Mouse (Mus musculus): ENCODE measurements around the gene Srm. TPM values are rescaled to one million over a fixed set of nuclear protein-coding genes. Genes with fewer than 3 reads are reported as not detected.

Gene Srm
- polyA plus RNA-seq (2016; fragmentation: Nextera tagmentation; extraction: Ambion mirVana), result 191 and 236 TPM in 2 replicates

DNA sequence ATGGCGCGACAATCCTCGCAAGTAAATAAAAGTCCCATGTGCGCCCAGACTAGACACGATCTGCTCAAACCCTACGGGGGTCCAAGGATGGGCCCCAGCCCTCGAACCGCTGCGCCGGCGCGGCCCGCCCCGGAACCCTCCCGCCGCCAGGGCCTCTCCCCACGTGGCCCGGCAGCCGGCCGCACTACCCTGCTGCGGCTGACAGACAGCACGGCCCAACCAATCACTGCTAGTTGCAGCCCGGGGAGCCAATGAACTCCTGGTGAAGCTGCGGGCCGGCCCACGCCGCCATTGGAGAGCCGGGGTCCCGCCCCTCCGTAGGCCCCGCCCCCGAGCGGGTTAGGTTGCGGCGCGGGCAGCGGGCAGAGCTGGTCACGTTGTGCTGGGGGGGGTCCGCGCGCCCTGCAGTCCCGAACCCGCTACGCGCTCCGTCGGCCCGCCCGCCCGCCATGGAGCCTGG lies at the start of gene Srm:
Gene Srm (plus strand): TSS at position 333 of the 460 bp plus-strand sequence.
- H3K27me3 ChIP-seq (ENCODE audit: low read depth, poor library complexity, severe bottlenecking), result no peaks in the 10 kb centered on the region
- H3K36me3 ChIP-seq, result peaks cover 38% of the 10 kb centered on the region
- peaks cover 25% of the 10 kb centered on the region for H3K4me1 ChIP-seq
- H3K9me3 ChIP-seq (replicated peaks), result no peaks in the 10 kb centered on the region
- WGBS, result 1% methylated on average over 50 of the region's 50 CpGs
- peak; percentile 97 for DNase-seq (ENCODE audit: low spot score)
- H3K4me3 ChIP-seq, result peak within 1 kb of the TSS; percentile 98
- H3K27ac ChIP-seq (replicated peaks), result peak within 1 kb of the TSS; percentile 93

DNA sequence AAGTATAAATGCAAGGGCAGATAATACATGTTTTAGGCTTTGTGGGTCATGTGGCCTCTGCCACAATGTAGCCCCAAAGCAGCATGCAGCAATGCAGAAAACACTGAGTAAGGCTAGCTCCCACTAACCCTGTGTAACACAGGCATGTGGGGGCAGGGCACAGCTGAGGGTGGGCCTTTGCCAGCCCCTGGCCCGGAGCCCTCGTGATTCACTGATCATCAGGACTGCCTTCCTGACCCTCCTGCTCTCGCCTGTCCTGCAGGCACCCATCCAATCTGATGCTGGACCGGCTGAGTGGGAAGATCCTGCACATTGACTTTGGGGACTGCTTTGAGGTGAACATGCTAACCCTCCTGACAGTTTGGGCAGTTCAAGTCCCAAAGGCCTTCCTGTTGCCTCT lies 42.2 kb upstream of the Srm start:
- no peaks in the 10 kb centered on the region for H3K4me1 ChIP-seq
- 91% methylated on average over 4 of the region's 4 CpGs for WGBS
- no peak for DNase-seq (ENCODE audit: low spot score)
- no peaks in the 10 kb centered on the region for H3K9me3 ChIP-seq (replicated peaks)
- peaks cover 99% of the 10 kb centered on the region for H3K36me3 ChIP-seq
- H3K27ac ChIP-seq (replicated peaks), result no peak overlapping the region
- no peak overlapping the region for H3K4me3 ChIP-seq
- H3K27me3 ChIP-seq (ENCODE audit: low read depth, poor library complexity, severe bottlenecking), result no peaks in the 10 kb centered on the region

DNA sequence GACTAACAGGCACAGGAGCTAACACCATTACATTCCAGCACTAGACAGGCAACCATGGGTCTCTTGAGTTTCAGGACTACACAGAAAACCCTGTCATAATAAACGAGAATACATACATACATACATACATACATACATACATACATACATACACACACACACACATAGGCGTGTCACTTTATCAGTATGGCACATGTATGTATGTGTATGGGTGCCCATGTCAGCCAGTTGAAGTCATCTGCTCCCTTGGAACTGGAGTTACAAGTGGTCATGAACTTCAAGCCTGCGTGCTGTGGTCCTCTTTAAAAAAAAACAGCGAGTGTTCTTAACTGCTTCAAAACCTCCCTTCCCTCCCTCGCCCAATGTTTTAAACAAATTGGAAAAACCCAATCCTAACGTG lies 33.5 kb upstream of the Srm start:
- WGBS, result 32% methylated on average over 6 of the region's 6 CpGs
- Histone ChIP-seq H3K9me3 (replicated peaks) (no peaks in the 10 kb centered on the region), H3K36me3 (peaks cover 84% of the 10 kb centered on the region), H3K4me1 (peaks cover 16% of the 10 kb centered on the region), H3K27me3 (ENCODE audit: low read depth, poor library complexity, severe bottlenecking) (no peaks in the 10 kb centered on the region), H3K27ac (replicated peaks) (peak overlapping the region; percentile 95), H3K4me3 (peak overlapping the region; percentile 72)
- DNase-seq (ENCODE audit: low spot score), result no peak

DNA sequence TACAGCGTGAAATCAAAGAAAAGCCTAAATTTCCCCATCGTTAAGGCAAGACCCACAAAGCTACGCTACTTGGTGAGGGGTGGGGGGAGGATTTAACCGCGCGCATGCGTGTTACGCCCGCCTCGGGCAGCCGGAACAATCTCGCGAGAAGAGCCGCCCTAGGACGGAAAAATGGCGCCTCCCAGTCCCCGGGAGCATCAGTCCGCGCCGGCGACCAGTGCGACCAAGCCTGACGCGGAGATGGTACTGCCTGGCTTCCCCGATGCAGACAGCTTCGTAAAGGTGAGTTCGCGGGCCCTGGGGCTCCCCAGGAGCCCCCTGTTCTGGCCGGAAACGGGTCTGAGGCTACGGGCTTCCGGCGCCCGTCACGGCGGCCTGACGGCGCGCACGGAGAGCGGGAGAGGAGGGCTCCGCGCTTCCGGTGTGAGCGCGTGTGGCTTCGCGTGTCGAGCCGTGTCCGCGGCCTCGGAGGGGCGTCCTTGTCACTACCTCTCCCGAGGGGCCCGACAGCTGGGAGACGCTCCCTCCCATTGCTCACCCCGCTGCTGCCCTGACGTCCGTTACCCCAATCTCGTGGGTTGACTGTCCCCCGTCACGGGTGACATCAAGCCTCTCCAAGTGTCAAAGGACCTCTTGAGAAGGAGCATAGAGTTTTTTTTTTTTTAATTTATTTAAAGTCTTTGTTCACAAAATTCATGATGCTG lies 32.9 kb upstream of the Srm start, which contains the start of gene Exosc10:
Gene Exosc10 (plus strand): TSS at position 133 of the 704 bp plus-strand sequence.
- under 1% methylated on average over 63 of the region's 63 CpGs for WGBS
- Histone ChIP-seq H3K36me3 (peaks cover 84% of the 10 kb centered on the region), H3K27me3 (ENCODE audit: low read depth, poor library complexity, severe bottlenecking) (no peaks in the 10 kb centered on the region)

DNA sequence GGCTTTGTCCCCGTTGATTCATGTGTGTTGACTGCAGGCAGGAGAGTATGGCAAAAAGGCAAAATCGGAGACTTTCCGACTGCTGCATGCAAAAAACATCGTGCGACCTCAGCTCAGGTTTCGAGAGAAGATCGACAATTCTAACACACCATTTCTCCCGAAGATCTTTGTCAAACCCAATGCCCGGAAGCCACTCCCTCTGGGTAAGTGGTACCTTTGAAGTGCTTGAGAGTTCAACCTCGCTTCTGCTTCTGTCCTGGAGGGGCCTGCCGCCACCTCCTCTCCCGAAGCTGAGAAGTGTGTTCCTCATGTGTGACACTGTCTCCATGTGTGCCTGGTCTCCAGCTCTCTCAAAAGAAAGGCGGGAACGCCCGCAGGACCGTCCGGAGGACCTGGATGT lies 28.6 kb upstream of the Srm start:
- no peaks in the 10 kb centered on the region for H3K9me3 ChIP-seq (replicated peaks)
- H3K36me3 ChIP-seq, result peaks cover 84% of the 10 kb centered on the region
- H3K4me3 ChIP-seq, result no peak overlapping the region
- peaks cover 15% of the 10 kb centered on the region for H3K4me1 ChIP-seq
- no peak overlapping the region for H3K27ac ChIP-seq (replicated peaks)
- no peaks in the 10 kb centered on the region for H3K27me3 ChIP-seq (ENCODE audit: low read depth, poor library complexity, severe bottlenecking)
- 94% methylated on average over 17 of the region's 17 CpGs for WGBS
- DNase-seq (ENCODE audit: low spot score), result no peak

More for the DNA sequence above, 32.9 kb upstream of the Srm start, which contains the start of gene Exosc10:
- Histone ChIP-seq H3K4me1 (peaks cover 16% of the 10 kb centered on the region), H3K4me3 (peak within 1 kb of the TSS; percentile 72), H3K27ac (replicated peaks) (peak within 1 kb of the TSS; percentile 95), H3K9me3 (replicated peaks) (no peaks in the 10 kb centered on the region)
- peak; percentile 92 for DNase-seq (ENCODE audit: low spot score)

DNA sequence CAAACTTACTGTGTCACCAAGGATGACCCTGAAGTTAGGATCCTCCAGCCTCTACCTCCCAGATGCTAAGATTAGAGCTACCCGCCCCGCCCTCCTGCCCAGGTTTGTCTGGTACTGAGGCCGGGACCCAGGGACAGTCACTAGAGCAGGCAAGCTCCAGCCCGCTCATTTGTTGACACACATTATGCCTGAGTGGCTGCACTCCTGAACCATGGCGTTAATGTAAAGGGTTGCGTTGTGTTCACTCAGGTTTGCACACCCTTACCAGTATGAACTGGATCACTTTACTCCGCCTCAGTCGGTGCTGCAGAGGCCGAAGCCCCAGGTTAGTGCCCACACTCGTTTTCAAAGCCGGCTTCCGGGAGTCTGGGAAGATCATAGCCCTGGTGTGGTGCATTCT lies 27.7 kb upstream of the Srm start:
- DNase-seq (ENCODE audit: low spot score), result no peak
- no peak overlapping the region for H3K4me3 ChIP-seq
- 97% methylated on average over 12 of the region's 12 CpGs for WGBS
- H3K36me3 ChIP-seq, result peaks cover 94% of the 10 kb centered on the region
- peaks cover 10% of the 10 kb centered on the region for H3K4me1 ChIP-seq
- H3K9me3 ChIP-seq (replicated peaks), result no peaks in the 10 kb centered on the region
- no peaks in the 10 kb centered on the region for H3K27me3 ChIP-seq (ENCODE audit: low read depth, poor library complexity, severe bottlenecking)
- no peak overlapping the region for H3K27ac ChIP-seq (replicated peaks)

DNA sequence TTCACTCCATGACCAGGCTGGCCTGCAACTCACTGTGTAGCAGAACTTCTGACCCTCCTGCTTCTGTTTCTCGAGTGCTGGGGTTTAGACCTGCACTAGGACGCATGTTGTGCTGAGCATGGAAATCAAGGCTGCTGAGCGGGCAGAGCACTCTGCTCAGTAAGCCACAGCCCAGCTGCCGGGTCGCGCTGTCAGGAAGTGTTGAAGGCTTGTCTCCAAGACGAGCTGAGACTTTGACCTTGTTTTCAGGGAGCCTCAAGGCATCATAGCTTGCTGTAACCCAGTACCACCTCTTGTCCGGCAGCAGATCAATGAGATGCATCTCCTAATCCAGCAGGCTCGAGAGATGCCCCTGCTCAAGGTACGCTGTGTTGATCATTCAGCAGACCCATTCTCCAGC lies 21.2 kb upstream of the Srm start:
- Histone ChIP-seq H3K9me3 (replicated peaks) (no peaks in the 10 kb centered on the region), H3K4me1 (no peaks in the 10 kb centered on the region), H3K27ac (replicated peaks) (no peak overlapping the region), H3K27me3 (ENCODE audit: low read depth, poor library complexity, severe bottlenecking) (no peaks in the 10 kb centered on the region), H3K4me3 (no peak overlapping the region), H3K36me3 (peaks cover 100% of the 10 kb centered on the region)
- 91% methylated on average over 10 of the region's 10 CpGs for WGBS
- DNase-seq (ENCODE audit: low spot score), result no peak

DNA sequence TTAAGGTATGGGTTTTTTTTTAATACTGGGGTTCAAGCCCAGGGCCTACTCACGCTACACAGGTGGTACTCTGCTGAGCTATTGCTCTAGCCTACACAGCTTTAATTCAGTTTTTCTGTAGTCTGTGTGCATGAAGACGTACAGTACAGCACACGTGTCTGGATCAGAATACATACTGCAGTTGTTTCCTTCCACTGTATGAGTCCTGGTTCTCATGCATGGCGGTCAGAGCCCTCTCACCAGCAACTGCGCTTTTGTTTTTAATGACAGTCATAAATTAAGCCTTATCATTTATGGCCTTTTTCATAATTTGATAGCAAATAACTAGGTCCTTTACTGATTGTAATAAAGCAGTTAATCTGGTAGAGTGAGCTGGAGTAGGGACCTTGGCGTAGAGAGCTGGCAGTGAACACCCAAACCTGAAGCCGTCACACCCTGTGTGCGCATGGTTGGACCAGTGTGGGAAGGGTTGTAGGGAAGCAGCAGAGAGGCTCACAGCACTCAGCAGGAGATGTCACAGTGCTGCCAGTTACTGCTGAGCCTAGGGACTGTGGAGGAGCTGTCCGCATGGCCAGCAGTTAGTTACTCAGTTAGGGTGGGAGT lies 20.5 kb upstream of the Srm start:
- Histone ChIP-seq H3K27me3 (ENCODE audit: low read depth, poor library complexity, severe bottlenecking) (no peaks in the 10 kb centered on the region), H3K27ac (replicated peaks) (no peak overlapping the region), H3K36me3 (peaks cover 100% of the 10 kb centered on the region), H3K4me3 (no peak overlapping the region), H3K4me1 (no peaks in the 10 kb centered on the region), H3K9me3 (replicated peaks) (no peaks in the 10 kb centered on the region)
- WGBS, result 96% methylated on average over 9 of the region's 9 CpGs
- no peak for DNase-seq (ENCODE audit: low spot score)

DNA sequence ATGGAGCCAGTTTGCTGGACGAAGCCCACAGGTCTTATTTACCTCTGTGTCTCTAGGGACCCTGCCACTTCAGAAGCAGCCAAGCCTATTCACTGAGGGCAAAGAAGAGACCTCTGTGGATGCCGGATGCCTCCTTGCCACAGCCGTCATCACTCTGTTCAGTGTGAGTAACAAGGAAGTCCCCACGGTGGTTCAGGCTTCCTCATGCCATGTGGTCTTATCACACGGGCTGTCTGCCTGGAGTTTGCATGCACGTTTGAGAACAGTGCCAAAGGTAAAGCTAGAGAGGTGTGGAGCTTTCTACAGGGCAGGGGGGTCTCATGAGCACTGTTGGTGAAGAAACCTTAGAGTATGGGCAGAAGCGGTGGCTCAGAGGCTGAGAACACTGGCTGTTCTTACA lies 18.1 kb upstream of the Srm start:
- H3K27ac ChIP-seq (replicated peaks), result no peak overlapping the region
- no peaks in the 10 kb centered on the region for H3K9me3 ChIP-seq (replicated peaks)
- H3K4me3 ChIP-seq, result no peak overlapping the region
- H3K4me1 ChIP-seq, result no peaks in the 10 kb centered on the region
- H3K36me3 ChIP-seq, result peaks cover 100% of the 10 kb centered on the region
- WGBS, result 93% methylated on average over 7 of the region's 7 CpGs
- H3K27me3 ChIP-seq (ENCODE audit: low read depth, poor library complexity, severe bottlenecking), result no peaks in the 10 kb centered on the region
- no peak for DNase-seq (ENCODE audit: low spot score)

DNA sequence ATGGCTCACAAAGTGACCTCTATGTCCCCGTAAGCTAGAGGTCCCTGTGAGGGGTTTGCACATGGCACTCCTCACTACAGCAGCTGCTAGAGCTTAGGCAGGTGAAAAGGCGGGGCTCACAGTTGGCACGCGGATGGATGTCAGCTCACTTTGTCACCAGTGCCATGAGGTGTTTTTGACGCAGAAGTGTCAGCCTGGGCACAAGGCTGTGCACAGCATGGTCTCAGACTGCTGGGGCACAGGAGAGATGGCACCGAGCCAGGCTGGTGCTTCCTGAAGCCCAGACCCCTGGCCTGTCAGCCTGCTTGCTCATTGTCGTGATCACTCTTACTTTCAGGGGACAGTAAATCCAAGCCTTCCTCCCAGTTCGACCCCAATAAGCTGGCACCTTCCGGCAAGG lies 10.5 kb upstream of the Srm start:
- DNase-seq (ENCODE audit: low spot score), result no peak
- no peaks in the 10 kb centered on the region for H3K9me3 ChIP-seq (replicated peaks)
- 93% methylated on average over 9 of the region's 9 CpGs for WGBS
- no peaks in the 10 kb centered on the region for H3K27me3 ChIP-seq (ENCODE audit: low read depth, poor library complexity, severe bottlenecking)
- H3K36me3 ChIP-seq, result peaks cover 77% of the 10 kb centered on the region
- no peak overlapping the region for H3K4me3 ChIP-seq
- H3K4me1 ChIP-seq, result no peaks in the 10 kb centered on the region
- no peak overlapping the region for H3K27ac ChIP-seq (replicated peaks)

DNA sequence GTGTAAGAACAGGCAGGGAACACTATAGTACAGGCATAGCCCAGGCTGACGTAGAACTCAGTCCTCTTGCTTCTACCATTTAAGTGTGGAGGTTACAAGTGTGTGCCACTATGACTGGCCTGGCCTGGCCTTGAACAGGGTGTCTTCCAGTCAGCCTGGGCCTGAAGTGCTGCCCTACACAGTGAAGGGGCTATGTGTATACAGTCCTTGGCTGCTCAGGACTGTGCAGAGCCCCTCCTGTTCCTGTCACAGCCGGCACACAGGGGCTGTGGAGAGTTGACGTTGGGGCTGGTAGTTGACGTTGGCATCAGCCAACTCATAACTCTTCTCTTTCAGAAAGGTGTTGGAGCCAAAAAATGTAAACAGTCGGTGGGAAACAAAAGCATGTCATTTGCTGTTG lies 9.9 kb upstream of the Srm start:
- no peaks in the 10 kb centered on the region for H3K9me3 ChIP-seq (replicated peaks)
- H3K27ac ChIP-seq (replicated peaks), result no peak overlapping the region
- WGBS, result 94% methylated on average over 5 of the region's 5 CpGs
- peaks cover 71% of the 10 kb centered on the region for H3K36me3 ChIP-seq
- no peak for DNase-seq (ENCODE audit: low spot score)
- no peaks in the 10 kb centered on the region for H3K27me3 ChIP-seq (ENCODE audit: low read depth, poor library complexity, severe bottlenecking)
- H3K4me3 ChIP-seq, result no peak overlapping the region
- H3K4me1 ChIP-seq, result no peaks in the 10 kb centered on the region

DNA sequence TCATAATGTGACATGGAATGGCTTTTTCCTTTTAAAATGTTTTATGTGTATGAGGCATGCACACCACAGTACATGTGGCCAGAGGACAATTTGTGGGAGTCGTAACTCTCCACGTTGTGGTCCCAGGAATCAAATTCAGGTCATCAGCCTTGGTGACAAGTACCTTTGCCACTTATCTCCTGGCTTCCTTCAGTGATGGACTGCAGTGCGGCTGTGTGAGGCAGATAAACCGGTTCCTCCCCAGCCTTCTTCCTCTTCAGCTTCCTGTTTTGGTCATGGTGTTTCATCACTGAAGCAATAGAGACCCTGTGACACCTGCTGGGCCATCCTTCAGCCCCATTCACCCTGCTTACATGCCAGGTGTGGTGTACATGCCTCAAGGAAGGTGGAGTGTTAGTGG lies 8.0 kb upstream of the Srm start:
- Histone ChIP-seq H3K9me3 (replicated peaks) (no peaks in the 10 kb centered on the region), H3K4me3 (no peak overlapping the region), H3K27ac (replicated peaks) (no peak overlapping the region), H3K36me3 (peaks cover 52% of the 10 kb centered on the region), H3K27me3 (ENCODE audit: low read depth, poor library complexity, severe bottlenecking) (no peaks in the 10 kb centered on the region), H3K4me1 (no peaks in the 10 kb centered on the region)
- 81% methylated on average over 4 of the region's 4 CpGs for WGBS
- no peak for DNase-seq (ENCODE audit: low spot score)

DNA sequence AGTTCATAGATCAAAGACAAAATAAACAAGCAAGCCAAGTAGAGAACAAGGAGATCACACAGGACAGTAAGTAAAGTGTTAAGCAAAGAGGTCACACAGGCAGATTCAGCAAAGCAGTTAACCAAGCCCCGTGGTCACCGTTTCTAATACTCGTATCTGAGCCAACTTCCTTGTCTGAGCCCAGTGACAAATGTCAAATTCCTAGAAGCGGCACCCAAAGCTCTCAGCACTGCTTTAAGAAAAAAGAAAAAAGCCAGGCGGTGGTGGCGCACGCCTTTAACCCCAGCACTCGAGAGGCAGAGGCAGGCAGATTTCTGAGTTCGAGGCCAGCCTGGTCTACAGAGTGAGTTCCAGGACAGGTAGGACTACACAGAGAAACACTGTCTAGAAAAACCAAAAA lies 4.7 kb upstream of the Srm start:
- no peaks in the 10 kb centered on the region for H3K27me3 ChIP-seq (ENCODE audit: low read depth, poor library complexity, severe bottlenecking)
- WGBS, result 89% methylated on average over 9 of the region's 9 CpGs
- no peak for DNase-seq (ENCODE audit: low spot score)

More for the DNA sequence above, 4.7 kb upstream of the Srm start:
- Histone ChIP-seq H3K36me3 (peaks cover 18% of the 10 kb centered on the region), H3K4me3 (no peak overlapping the region), H3K27ac (replicated peaks) (no peak overlapping the region), H3K4me1 (peaks cover 6% of the 10 kb centered on the region), H3K9me3 (replicated peaks) (no peaks in the 10 kb centered on the region)

Measured in midbrain, embryonic 10.5 days (tissue).